Mouse (Mus musculus): ENCODE measurements at regions not wholly inside any gene's neighbourhood (a gene's known extent, or its start where the extent isn't known, plus 50 kb on each side); places are given as distances from the start of the nearest gene placed in this dataset.

- no peak for DNase-seq (ENCODE audit: low read depth, low spot score)
- H3K79me2 ChIP-seq (ENCODE audit: control insufficient read depth, insufficient read depth, low read length, poor library complexity), result no peaks in the 10 kb centered on the region
- no peaks in the 10 kb centered on the region for H3K27me3 ChIP-seq (ENCODE audit: control insufficient read depth in 1 of 2, insufficient read depth in 2 of 2, low read length in 2 of 2)
- H3K9ac ChIP-seq (ENCODE audit: control insufficient read depth, low read depth, low read length, poor library complexity, severe bottlenecking), result no peak overlapping the region
- TF ChIP-seq ZKSCAN1 (IDR thresholded peaks at IDR 0.05; ENCODE audit: low read depth, low read length), result no peak
- H3K4me1 ChIP-seq (ENCODE audit: control insufficient read depth in 1 of 2, insufficient read depth in 2 of 2, low read length in 2 of 2), result no peaks in the 10 kb centered on the region
- H3K36me3 ChIP-seq (ENCODE audit: control insufficient read depth in 1 of 2, insufficient read depth in 2 of 2, low read length in 2 of 2), result no peaks in the 10 kb centered on the region
- no peak overlapping the region for H3K4me3 ChIP-seq (ENCODE audit: control insufficient read depth in 1 of 2, insufficient read depth in 1 of 2, low read depth in 2 of 2, low read length in 2 of 2)
- no peak overlapping the region for H3K27ac ChIP-seq (ENCODE audit: control insufficient read depth, low read depth, low read length)
- no peaks in the 10 kb centered on the region for H3K9me3 ChIP-seq (replicated peaks; ENCODE audit: insufficient read depth, low read length)
Observed at GRCm38 (mm10) chr12:13825899-13826298, 326.0 kb downstream of the Fam84a start.

GRCm38 (mm10) chr12:13815500-13815899 lies 336.4 kb downstream of the Fam84a start:
- no peak overlapping the region for H3K4me3 ChIP-seq (ENCODE audit: control insufficient read depth in 1 of 2, insufficient read depth in 1 of 2, low read depth in 2 of 2, low read length in 2 of 2)
- no peak for DNase-seq (ENCODE audit: low read depth, low spot score)
- TF ChIP-seq NRF1 (IDR thresholded peaks at IDR 0.05; ENCODE audit: insufficient read depth, low read depth, low read length, poor library complexity, severe bottlenecking) (no peak), RAD21 (IDR thresholded peaks at IDR 0.05; ENCODE audit: low read depth, low read length) (no peak), MYC (IDR thresholded peaks at IDR 0.05; ENCODE audit: low read depth, low read length) (no peak), MAFK (IDR thresholded peaks at IDR 0.05; ENCODE audit: borderline replicate concordance, low read depth, low read length) (no peak), POLR2A (IDR thresholded peaks at IDR 0.05; ENCODE audit: control insufficient read depth in 1 of 2, insufficient read depth in 1 of 2, low read depth in 1 of 2, low read length in 2 of 2, poor library complexity in 1 of 2) (no peak), MAZ (IDR thresholded peaks at IDR 0.05; ENCODE audit: low read depth, low read length) (no peak), EP300 (IDR thresholded peaks at IDR 0.05; ENCODE audit: low read depth in 1 of 2, low read length in 2 of 2) (no peak), SIN3A (IDR thresholded peaks at IDR 0.05; ENCODE audit: low read length) (no peak), E2F4 (IDR thresholded peaks at IDR 0.05; ENCODE audit: borderline replicate concordance, low read depth, low read length) (no peak), MAX (IDR thresholded peaks at IDR 0.05; ENCODE audit: low read length) (no peak), ZKSCAN1 (IDR thresholded peaks at IDR 0.05; ENCODE audit: low read depth, low read length) (no peak), USF2 (IDR thresholded peaks at IDR 0.05; ENCODE audit: borderline replicate concordance in 1 of 2, insufficient read depth in 1 of 2, low read depth in 1 of 2, low read length in 2 of 2) (no peak)
- no peaks in the 10 kb centered on the region for H3K4me1 ChIP-seq (ENCODE audit: control insufficient read depth in 1 of 2, insufficient read depth in 2 of 2, low read length in 2 of 2)
- no peaks in the 10 kb centered on the region for H3K36me3 ChIP-seq (ENCODE audit: control insufficient read depth in 1 of 2, insufficient read depth in 2 of 2, low read length in 2 of 2)
- no peaks in the 10 kb centered on the region for H3K79me2 ChIP-seq (ENCODE audit: control insufficient read depth, insufficient read depth, low read length, poor library complexity)
- H3K27me3 ChIP-seq (ENCODE audit: control insufficient read depth in 1 of 2, insufficient read depth in 2 of 2, low read length in 2 of 2), result no peaks in the 10 kb centered on the region
- no peak overlapping the region for H3K27ac ChIP-seq (ENCODE audit: control insufficient read depth, low read depth, low read length)
- no peak overlapping the region for H3K9ac ChIP-seq (ENCODE audit: control insufficient read depth, low read depth, low read length, poor library complexity, severe bottlenecking)
- no peaks in the 10 kb centered on the region for H3K9me3 ChIP-seq (replicated peaks; ENCODE audit: insufficient read depth, low read length)

- Histone ChIP-seq H3K27me3 (ENCODE audit: control insufficient read depth in 1 of 2, insufficient read depth in 2 of 2, low read length in 2 of 2) (no peaks in the 10 kb centered on the region), H3K4me3 (ENCODE audit: control insufficient read depth in 1 of 2, insufficient read depth in 1 of 2, low read depth in 2 of 2, low read length in 2 of 2) (no peak overlapping the region), H3K9ac (ENCODE audit: control insufficient read depth, low read depth, low read length, poor library complexity, severe bottlenecking) (no peak overlapping the region), H3K79me2 (ENCODE audit: control insufficient read depth, insufficient read depth, low read length, poor library complexity) (no peaks in the 10 kb centered on the region), H3K9me3 (replicated peaks; ENCODE audit: insufficient read depth, low read length) (no peaks in the 10 kb centered on the region), H3K36me3 (ENCODE audit: control insufficient read depth in 1 of 2, insufficient read depth in 2 of 2, low read length in 2 of 2) (no peaks in the 10 kb centered on the region), H3K4me1 (ENCODE audit: control insufficient read depth in 1 of 2, insufficient read depth in 2 of 2, low read length in 2 of 2) (no peaks in the 10 kb centered on the region), H3K27ac (ENCODE audit: control insufficient read depth, low read depth, low read length) (no peak overlapping the region)
- DNase-seq (ENCODE audit: low read depth, low spot score), result no peak
- TF ChIP-seq POLR2AphosphoS2 (IDR thresholded peaks at IDR 0.05; ENCODE audit: low read length) (no peak), MEF2A (IDR thresholded peaks at IDR 0.05; ENCODE audit: extremely low read depth, insufficient replicate concordance, low read depth, low read length, poor library complexity, severe bottlenecking) (no peak), NRF1 (IDR thresholded peaks at IDR 0.05; ENCODE audit: insufficient read depth, low read depth, low read length, poor library complexity, severe bottlenecking) (no peak), UBTF (IDR thresholded peaks at IDR 0.05; ENCODE audit: borderline replicate concordance, insufficient read depth, low read depth, low read length) (no peak), GATA1 (IDR thresholded peaks at IDR 0.05; ENCODE audit: low read depth, low read length) (no peak)
Observed at GRCm38 (mm10) chr12:13810155-13810515, 341.7 kb downstream of the Fam84a start.

Measured in MEL (cell line).